Mouse (Mus musculus) liver, postnatal 0 days (tissue): ENCODE results near the gene Nkapd1. TPM values are rescaled to one million over a fixed set of nuclear protein-coding genes. Genes with fewer than 3 reads are reported as not detected.
"Not testable (repeated sequence)": the region's sequence is repeated elsewhere in the genome, so short reads cannot be mapped to it uniquely, and the experiment has no call there.

ENCODE experiments used
- ATAC-seq: fragments of 200-750 bp; cut with Nextera tagmentation; 2 replicates; pipeline ENCODE4 v1.8.0; 2017; ENCODE audit warnings: mild to moderate bottlenecking, moderate library complexity
- DNase-seq: peaks from one replicate; pipeline ENCODE4 v3.0.0-alpha.2; 2016
- H3K27ac ChIP-seq: fragments of 300-500 bp; sonication (generic); 2 replicates; pipeline ENCODE4 v1.5.1; 2014; ENCODE audit warnings: antibody characterized with exemption, moderate library complexity, mild to moderate bottlenecking, low read depth
- H3K27me3 ChIP-seq: fragments of 300-500 bp; sonication (generic); 2 replicates; pipeline ENCODE4 v1.6.1; 2014; ENCODE audit warnings: low read length, control low read depth, mixed read lengths; ENCODE audit not compliant: insufficient read depth
- H3K36me3 ChIP-seq: fragments of 300-500 bp; sonication (generic); replicated peaks from 2 replicates; pipeline ENCODE4 v1.6.1; 2014; ENCODE audit warnings: mild to moderate bottlenecking, control low read depth, low read length, moderate library complexity, mixed read lengths; ENCODE audit not compliant: insufficient read depth
- H3K4me1 ChIP-seq: fragments of 300-500 bp; sonication (generic); 2 replicates; pipeline ENCODE4 v1.6.1; 2014; ENCODE audit warnings: antibody characterized with exemption, mild to moderate bottlenecking, control low read depth; ENCODE audit not compliant: insufficient read depth
- H3K4me2 ChIP-seq: fragments of 300-500 bp; sonication (generic); 2 replicates; pipeline ENCODE4 v1.6.1; 2014; ENCODE audit warnings: low read depth, mild to moderate bottlenecking, low read length, moderate library complexity, mixed read lengths
- H3K4me3 ChIP-seq: fragments of 300-500 bp; sonication (generic); 2 replicates; pipeline ENCODE4 v1.5.1; 2014; ENCODE audit warnings: low read depth, low read length
- H3K9ac ChIP-seq: fragments of 300-500 bp; sonication (generic); replicated peaks from 2 replicates; pipeline ENCODE4 v1.6.1; 2014; ENCODE audit warnings: mild to moderate bottlenecking, moderate library complexity
- H3K9me3 ChIP-seq: fragments of 300-500 bp; sonication (generic); 2 replicates; pipeline ENCODE4 v1.6.1; 2016; ENCODE audit warnings: mild to moderate bottlenecking, control low read depth, low read length, mixed read lengths
- CTCF ChIP-seq: sonication (generic); IDR thresholded peaks from 2 replicates; pipeline ENCODE4 v1.5.1; 2016; ENCODE audit warnings: antibody characterized with exemption, low read depth
- EP300 ChIP-seq: IDR thresholded peaks from 2 replicates; pipeline ENCODE4 v1.6.1; 2016; ENCODE audit warnings: antibody characterized with exemption, low read depth, mild to moderate bottlenecking
- WGBS: fragments of 180-500 bp; shearing (Covaris S2); extraction: QIAGEN DNeasy Blood & Tissue Kit; methylation state at CpG from one replicate; pipeline ENCODE4 v1.1.7; 2014; ENCODE audit not compliant: insufficient replicate concordance; 5-methylcytosine and 5-hydroxymethylcytosine counted together
- polyA plus RNA-seq: library from polyadenylated mRNA; unstranded; fragments of >200 nt; fragmentation: Nextera tagmentation; extraction: Ambion mirVana; gene quantifications from 2 replicates; pipeline ENCODE4 v1.2.1, GENCODE M21; 2015

Gene Nkapd1
- polyA plus RNA-seq, 1 experiment from 2014 or later: 8.3 TPM

DNA sequence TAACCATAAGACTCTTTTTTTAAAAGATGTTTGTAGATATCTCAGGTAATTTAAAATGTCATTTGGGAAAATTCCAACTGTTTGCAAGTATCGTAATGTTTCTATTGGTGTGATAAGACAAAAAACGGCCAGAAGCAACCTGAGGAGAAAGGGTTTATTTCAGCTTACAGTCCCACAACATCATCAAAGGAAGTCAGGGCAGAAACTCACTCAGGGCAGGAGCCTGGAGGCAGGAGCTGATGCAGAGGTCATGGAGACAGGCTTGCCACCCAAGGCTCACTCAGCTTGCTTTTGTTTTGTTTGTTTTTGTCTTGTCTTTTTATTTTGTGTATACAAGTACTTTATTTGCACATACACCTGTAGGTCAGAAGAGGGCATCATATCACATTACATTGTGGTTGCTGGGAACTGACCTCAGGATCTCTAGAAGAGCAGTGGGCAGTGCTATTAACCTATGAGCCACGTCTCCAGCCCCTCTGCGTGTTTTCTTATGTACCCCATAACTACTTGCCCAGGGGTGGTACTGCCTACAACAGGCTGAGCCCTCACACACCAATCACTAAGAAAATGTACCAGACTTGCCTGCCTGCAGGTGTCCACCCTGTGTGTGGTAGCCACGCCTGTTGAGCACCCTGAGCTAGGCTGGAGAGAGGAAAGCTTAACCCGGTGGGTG is 14.9 kb upstream of the Nkapd1 start:
- no peak for ATAC-seq

DNA sequence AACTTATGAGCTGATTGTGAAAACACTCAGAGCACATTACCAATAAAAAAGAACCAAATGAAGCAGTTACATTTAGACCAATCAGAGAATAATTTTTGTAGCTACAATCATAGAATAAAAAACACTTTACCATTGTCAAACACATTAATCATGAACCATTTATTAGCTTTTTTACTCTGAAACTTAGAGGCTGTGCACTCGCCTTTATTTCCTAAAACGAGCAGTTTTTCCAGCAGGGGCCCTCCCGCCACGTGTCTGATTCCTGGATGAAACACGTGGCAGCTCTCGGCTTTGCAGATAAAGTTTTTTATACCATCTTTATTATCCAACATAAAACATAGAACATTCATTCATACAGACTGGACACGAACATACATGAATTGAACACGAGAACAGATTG is 13.6 kb upstream of the Nkapd1 start:
- H3K4me1 ChIP-seq, H3K4me3 ChIP-seq, H3K4me2 ChIP-seq, ATAC-seq, DNase-seq, H3K27me3 ChIP-seq, H3K9ac ChIP-seq, H3K27ac ChIP-seq, H3K9me3 ChIP-seq: not testable (repeated sequence)
- H3K36me3 ChIP-seq: peaks cover 11% of the 10 kb centered on the region
- WGBS: 93% methylated on average over 6 of the region's 8 CpGs

More for the DNA sequence above, 14.9 kb upstream of the Nkapd1 start:
- Histone ChIP-seq H3K4me3 (no peak overlapping the region), H3K9ac (no peak overlapping the region), H3K4me2 (no peak overlapping the region), H3K27ac (no peak overlapping the region), H3K4me1 (no peaks in the 10 kb centered on the region), H3K36me3 (peaks cover 20% of the 10 kb centered on the region), H3K27me3 (no peaks in the 10 kb centered on the region), H3K9me3 (no peaks in the 10 kb centered on the region)
- 80% methylated on average over 6 of the region's 6 CpGs for WGBS
- DNase-seq: no peak
- TF ChIP-seq CTCF (no peak; the same call in 1 of the 2 replicates), EP300 (no peak)

DNA sequence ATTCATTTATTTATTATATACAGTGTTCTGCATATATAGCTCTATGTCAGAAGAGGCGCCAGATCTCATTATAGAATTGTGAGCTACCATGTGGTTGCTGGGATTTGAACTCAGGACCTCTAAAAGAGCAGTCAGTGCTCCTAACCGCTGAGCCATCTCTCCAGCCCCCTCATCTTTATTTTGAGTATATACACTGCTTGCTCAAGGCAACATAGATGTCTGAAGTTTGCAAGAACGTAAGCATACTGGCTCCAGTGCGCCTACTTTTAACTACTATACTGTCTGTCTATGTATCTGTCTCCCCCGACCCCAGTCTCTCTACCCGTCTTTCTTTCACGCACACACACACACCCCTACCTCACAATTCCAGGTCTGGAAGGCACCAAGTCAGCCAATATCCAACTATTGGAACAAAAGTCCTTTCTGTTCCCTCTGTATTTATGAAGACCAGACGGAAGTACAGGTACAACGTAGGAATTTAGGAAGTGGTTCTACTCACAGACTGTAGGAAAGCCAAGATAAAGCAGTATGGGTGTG is 598 bp upstream of the Nkapd1 start:
- H3K36me3 ChIP-seq: peaks cover 21% of the 10 kb centered on the region
- no peaks in the 10 kb centered on the region for H3K27me3 ChIP-seq
- peak overlapping the region; percentile 94 for H3K4me2 ChIP-seq
- 56% methylated on average over 9 of the region's 9 CpGs for WGBS
- no peak overlapping the region for H3K27ac ChIP-seq
- ATAC-seq (no peak), DNase-seq (no peak)
- TF ChIP-seq CTCF (no peak), EP300 (no peak)
- H3K9ac ChIP-seq: no peak overlapping the region
- H3K9me3 ChIP-seq: no peaks in the 10 kb centered on the region
- H3K4me3 ChIP-seq: peak overlapping the region; percentile 99
- peaks cover 11% of the 10 kb centered on the region for H3K4me1 ChIP-seq

DNA sequence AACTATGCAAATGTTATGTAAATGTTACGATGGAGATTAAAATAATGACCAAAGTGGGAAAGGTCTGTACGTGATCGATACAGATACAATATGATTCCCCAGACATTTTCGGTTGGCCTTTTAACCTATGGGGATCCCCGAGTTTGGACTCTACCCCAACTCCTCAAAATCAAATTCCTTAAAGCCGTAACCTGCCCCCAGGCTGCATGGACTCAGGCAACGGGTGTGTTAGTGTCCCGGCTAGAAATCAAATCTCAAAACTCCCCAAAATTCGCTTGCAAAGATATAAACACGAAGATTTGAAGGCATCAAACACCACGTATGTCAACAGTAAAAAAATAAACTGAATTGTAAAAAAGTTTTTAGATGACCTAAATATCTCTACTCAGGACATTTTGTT is 1.1 kb downstream of the Nkapd1 start:
- WGBS: 32% methylated on average over 11 of the region's 11 CpGs
- Histone ChIP-seq H3K9me3 (no peaks in the 10 kb centered on the region), H3K27ac (peak overlapping the region; percentile 99), H3K27me3 (no peaks in the 10 kb centered on the region), H3K4me2 (peak overlapping the region; percentile 94), H3K4me1 (peaks cover 11% of the 10 kb centered on the region), H3K4me3 (peak overlapping the region; percentile 99), H3K9ac (peak overlapping the region; percentile 99), H3K36me3 (peaks cover 34% of the 10 kb centered on the region)
- no peak for DNase-seq
- no peak for ATAC-seq
- TF ChIP-seq CTCF (no peak), EP300 (no peak)

DNA sequence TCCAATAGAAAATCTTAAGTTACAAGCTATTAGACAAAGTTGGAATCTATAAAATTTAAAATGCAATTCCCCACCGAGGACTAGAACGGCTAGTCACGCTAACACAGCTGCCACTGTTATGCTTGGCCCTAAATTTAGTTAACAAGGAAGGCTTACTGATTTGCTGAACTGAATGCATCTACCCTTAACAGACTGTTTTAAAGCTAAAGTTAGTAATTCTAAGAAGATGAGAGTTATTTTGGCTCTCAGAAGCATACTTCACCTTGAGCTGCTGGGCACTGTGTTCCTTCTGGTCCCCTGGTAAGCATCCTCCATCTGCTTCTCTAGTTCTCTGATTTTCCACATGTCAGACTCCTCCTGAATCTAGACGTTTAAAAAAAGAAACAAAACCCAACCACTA is 5.1 kb downstream of the Nkapd1 start:
- H3K36me3 ChIP-seq: peaks cover 58% of the 10 kb centered on the region

DNA sequence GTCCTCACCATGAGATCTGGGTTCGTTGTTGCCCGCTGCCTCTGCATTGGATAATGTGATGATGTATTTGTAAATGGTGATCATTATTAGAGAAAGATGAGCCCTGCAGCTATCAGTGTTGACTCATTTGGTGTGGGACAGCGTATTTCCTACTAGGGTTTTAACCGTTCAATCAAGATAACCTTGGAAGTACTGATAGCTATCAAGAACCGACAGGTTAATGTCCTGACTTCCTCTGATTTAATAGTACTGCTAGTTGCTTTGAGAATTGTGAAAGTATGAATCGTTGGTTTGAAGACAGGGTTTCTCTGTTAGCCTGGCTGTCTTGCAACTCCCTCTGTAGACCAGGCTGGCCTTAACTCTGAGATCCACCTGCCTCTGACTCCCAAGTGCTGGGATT is 12.9 kb downstream of the Nkapd1 start:
- TF ChIP-seq EP300 (no peak), CTCF (no peak)
- no peaks in the 10 kb centered on the region for H3K9me3 ChIP-seq
- WGBS: 3% methylated on average over 6 of the region's 6 CpGs
- no peak for DNase-seq
- ATAC-seq: peak; percentile 7; the same call in 1 of the 2 replicates
- peaks cover 27% of the 10 kb centered on the region for H3K4me1 ChIP-seq
- no peaks in the 10 kb centered on the region for H3K27me3 ChIP-seq
- peak overlapping the region; percentile 92 for H3K4me3 ChIP-seq
- H3K36me3 ChIP-seq: peaks cover 33% of the 10 kb centered on the region
- H3K27ac ChIP-seq: peak overlapping the region; percentile 86
- peak overlapping the region; percentile 92 for H3K4me2 ChIP-seq
- peak overlapping the region; percentile 93 for H3K9ac ChIP-seq

More for the DNA sequence above, 5.1 kb downstream of the Nkapd1 start:
- DNase-seq (no peak), ATAC-seq (no peak)
- no peaks in the 10 kb centered on the region for H3K27me3 ChIP-seq
- H3K4me3 ChIP-seq: no peak overlapping the region
- H3K4me1 ChIP-seq: peaks cover 9% of the 10 kb centered on the region
- no peaks in the 10 kb centered on the region for H3K9me3 ChIP-seq
- H3K9ac ChIP-seq: no peak overlapping the region
- H3K4me2 ChIP-seq: no peak overlapping the region
- 84% methylated on average over 4 of the region's 4 CpGs for WGBS
- TF ChIP-seq EP300 (no peak), CTCF (no peak)
- no peak overlapping the region for H3K27ac ChIP-seq
